Mouse (Mus musculus): Measurements from ENCODE around the gene Galnt3. TPM values are rescaled to one million over a fixed set of nuclear protein-coding genes. Genes with fewer than 3 reads are reported as not detected.

The Galnt3 gene
- polyA plus RNA-seq, 1 experiment from 2014 or later = 0.70 TPM

DNA sequence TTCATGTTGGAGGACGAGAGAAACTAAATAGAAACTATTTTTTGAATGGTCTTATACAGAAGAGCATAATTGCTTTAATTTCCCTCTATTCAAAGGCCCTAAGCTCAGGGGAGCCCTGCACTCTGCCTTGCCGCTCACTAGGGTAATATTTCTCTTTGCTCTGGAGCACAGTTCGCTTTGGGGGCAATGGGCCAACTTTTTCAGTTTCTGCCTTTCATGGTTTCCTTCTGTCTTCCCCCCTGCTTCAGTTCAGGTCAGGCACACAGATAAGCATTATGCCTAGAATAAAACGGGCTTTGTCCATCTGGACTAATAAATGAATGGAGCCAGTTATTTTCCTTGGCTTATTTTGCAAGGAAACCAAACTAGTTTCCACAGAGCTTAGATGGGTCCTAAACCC lies 21.7 kb upstream of the Galnt3 start:
- 49% methylated on average over 4 of the region's 4 CpGs for WGBS

DNA sequence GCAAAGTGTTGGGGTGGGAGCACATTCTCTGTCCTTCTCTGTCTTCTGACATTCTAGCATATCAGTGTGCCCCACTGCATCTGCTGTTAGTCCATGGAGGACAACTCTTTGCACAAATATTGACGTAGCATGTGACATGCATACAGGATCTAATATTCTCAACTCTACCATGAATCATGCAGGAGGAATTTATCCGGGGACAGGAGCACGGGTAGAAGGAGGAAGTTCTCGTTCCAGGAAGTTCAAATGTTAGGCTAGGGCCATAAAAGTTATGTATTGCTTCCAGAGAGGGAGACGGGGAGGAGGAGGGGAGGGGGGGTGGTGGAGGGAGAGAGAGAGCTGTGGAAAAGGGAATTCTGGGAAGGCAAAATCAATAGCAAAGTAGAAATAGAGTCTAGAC lies 20.0 kb upstream of the Galnt3 start:
- H3K9me3 ChIP-seq (ENCODE audit: control insufficient read depth, low read length) = no peaks in the 10 kb centered on the region
- no peak overlapping the region for H3K4me3 ChIP-seq (replicated peaks; ENCODE audit: low read length)
- DNase-seq (ENCODE audit: low spot score) = no peak
- WGBS = 57% methylated on average over 5 of the region's 5 CpGs
- H3K27ac ChIP-seq = no peak overlapping the region
- H3K27me3 ChIP-seq (ENCODE audit: control insufficient read depth, insufficient read depth, low read length) = no peaks in the 10 kb centered on the region
- no peak overlapping the region for H3K4me2 ChIP-seq (replicated peaks)
- no peaks in the 10 kb centered on the region for H3K4me1 ChIP-seq (replicated peaks; ENCODE audit: control insufficient read depth, insufficient read depth, low read length)
- no peaks in the 10 kb centered on the region for H3K36me3 ChIP-seq (replicated peaks; ENCODE audit: control insufficient read depth, insufficient read depth)
- ATAC-seq (ENCODE audit: low FRiP score) = no peak
- no peak overlapping the region for H3K9ac ChIP-seq

More for the DNA sequence above, 21.7 kb upstream of the Galnt3 start:
- no peaks in the 10 kb centered on the region for H3K9me3 ChIP-seq (ENCODE audit: control insufficient read depth, low read length)
- H3K4me3 ChIP-seq (replicated peaks; ENCODE audit: low read length) = no peak overlapping the region
- no peak overlapping the region for H3K4me2 ChIP-seq (replicated peaks)
- no peak for ATAC-seq (ENCODE audit: low FRiP score)
- H3K4me1 ChIP-seq (replicated peaks; ENCODE audit: control insufficient read depth, insufficient read depth, low read length) = no peaks in the 10 kb centered on the region
- no peaks in the 10 kb centered on the region for H3K36me3 ChIP-seq (replicated peaks; ENCODE audit: control insufficient read depth, insufficient read depth)
- no peak overlapping the region for H3K9ac ChIP-seq
- H3K27me3 ChIP-seq (ENCODE audit: control insufficient read depth, insufficient read depth, low read length) = no peaks in the 10 kb centered on the region
- DNase-seq (ENCODE audit: low spot score) = no peak
- H3K27ac ChIP-seq = no peak overlapping the region

DNA sequence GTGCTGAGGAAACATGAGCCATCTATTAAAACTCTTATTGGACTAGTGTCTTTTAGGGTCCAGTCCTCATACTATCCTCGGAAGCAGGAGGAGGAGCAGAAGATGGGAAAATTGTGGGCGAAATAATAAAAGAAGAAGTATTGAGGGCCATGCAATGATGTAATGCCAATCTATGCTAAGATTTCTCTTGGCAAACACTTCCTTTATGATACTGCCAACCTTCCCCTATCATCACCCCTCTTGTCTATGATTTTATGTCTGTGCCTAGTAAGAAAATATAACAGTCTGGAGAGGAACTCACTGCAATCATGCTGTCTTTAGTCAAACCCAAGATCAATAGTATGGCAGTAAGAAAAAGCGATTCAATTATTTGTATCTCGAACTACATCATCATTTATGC lies 18.5 kb upstream of the Galnt3 start:
- ATAC-seq (ENCODE audit: low FRiP score) (no peak), DNase-seq (ENCODE audit: low spot score) (no peak)
- H3K36me3 ChIP-seq (replicated peaks; ENCODE audit: control insufficient read depth, insufficient read depth) = no peaks in the 10 kb centered on the region
- H3K27ac ChIP-seq = no peak overlapping the region
- no peak overlapping the region for H3K4me2 ChIP-seq (replicated peaks)
- no peaks in the 10 kb centered on the region for H3K4me1 ChIP-seq (replicated peaks; ENCODE audit: control insufficient read depth, insufficient read depth, low read length)
- H3K27me3 ChIP-seq (ENCODE audit: control insufficient read depth, insufficient read depth, low read length) = no peaks in the 10 kb centered on the region
- no peaks in the 10 kb centered on the region for H3K9me3 ChIP-seq (ENCODE audit: control insufficient read depth, low read length)
- no peak overlapping the region for H3K9ac ChIP-seq
- no peak overlapping the region for H3K4me3 ChIP-seq (replicated peaks; ENCODE audit: low read length)
- WGBS = 92% methylated on average over 4 of the region's 4 CpGs

DNA sequence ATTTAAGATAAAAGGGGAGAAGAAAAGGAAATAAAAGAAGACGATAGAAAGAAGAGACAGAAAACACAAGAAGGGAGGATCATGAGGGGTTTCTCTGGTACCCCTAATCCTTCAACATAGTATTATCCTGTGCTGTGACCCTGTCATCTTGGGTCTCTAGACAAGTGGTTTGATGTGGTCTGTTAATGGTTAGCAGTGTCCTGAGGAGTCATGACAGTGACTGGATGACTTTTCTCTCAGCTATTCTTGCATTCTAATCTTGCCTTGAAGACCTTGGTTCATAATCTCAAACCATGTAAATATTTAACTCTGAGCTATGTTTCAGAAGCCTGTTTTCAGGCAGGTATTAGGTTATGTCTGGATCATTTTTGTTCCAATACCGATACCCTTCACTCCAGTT lies 17.9 kb upstream of the Galnt3 start:
- H3K4me1 ChIP-seq (replicated peaks; ENCODE audit: control insufficient read depth, insufficient read depth, low read length) = no peaks in the 10 kb centered on the region
- H3K9ac ChIP-seq = no peak overlapping the region
- DNase-seq (ENCODE audit: low spot score) (no peak), ATAC-seq (ENCODE audit: low FRiP score) (no peak)
- no peaks in the 10 kb centered on the region for H3K27me3 ChIP-seq (ENCODE audit: control insufficient read depth, insufficient read depth, low read length)
- WGBS = 91% methylated on average over 2 of the region's 2 CpGs
- H3K36me3 ChIP-seq (replicated peaks; ENCODE audit: control insufficient read depth, insufficient read depth) = no peaks in the 10 kb centered on the region
- H3K4me2 ChIP-seq (replicated peaks) = no peak overlapping the region
- H3K9me3 ChIP-seq (ENCODE audit: control insufficient read depth, low read length) = no peaks in the 10 kb centered on the region
- H3K4me3 ChIP-seq (replicated peaks; ENCODE audit: low read length) = no peak overlapping the region
- no peak overlapping the region for H3K27ac ChIP-seq

DNA sequence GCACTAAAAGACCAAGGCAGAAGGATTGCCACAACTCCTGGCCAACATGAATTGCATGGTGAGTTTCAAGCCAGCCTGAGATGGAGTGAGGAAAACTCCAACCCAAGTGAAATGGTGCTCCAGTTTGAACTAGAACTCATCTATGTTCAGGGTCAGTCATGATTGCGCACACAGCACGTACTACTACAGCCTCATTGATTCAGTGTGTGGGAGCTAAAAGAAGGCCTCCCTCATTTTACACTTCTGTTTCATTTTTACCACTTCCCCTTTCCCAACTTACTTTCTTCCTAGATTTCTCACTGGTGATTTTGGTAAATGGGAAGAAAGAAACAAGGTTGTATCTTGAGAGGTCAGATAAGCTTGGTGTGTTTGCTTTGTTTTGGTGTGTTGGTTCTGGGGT lies 17.5 kb upstream of the Galnt3 start:
- Histone ChIP-seq H3K36me3 (replicated peaks; ENCODE audit: control insufficient read depth, insufficient read depth) (no peaks in the 10 kb centered on the region), H3K4me3 (replicated peaks; ENCODE audit: low read length) (no peak overlapping the region), H3K27ac (no peak overlapping the region), H3K9me3 (ENCODE audit: control insufficient read depth, low read length) (no peaks in the 10 kb centered on the region), H3K4me1 (replicated peaks; ENCODE audit: control insufficient read depth, insufficient read depth, low read length) (no peaks in the 10 kb centered on the region), H3K9ac (no peak overlapping the region), H3K27me3 (ENCODE audit: control insufficient read depth, insufficient read depth, low read length) (no peaks in the 10 kb centered on the region), H3K4me2 (replicated peaks) (no peak overlapping the region)
- ATAC-seq (ENCODE audit: low FRiP score) (no peak), DNase-seq (ENCODE audit: low spot score) (no peak)
- WGBS = 95% methylated on average over 2 of the region's 2 CpGs

DNA sequence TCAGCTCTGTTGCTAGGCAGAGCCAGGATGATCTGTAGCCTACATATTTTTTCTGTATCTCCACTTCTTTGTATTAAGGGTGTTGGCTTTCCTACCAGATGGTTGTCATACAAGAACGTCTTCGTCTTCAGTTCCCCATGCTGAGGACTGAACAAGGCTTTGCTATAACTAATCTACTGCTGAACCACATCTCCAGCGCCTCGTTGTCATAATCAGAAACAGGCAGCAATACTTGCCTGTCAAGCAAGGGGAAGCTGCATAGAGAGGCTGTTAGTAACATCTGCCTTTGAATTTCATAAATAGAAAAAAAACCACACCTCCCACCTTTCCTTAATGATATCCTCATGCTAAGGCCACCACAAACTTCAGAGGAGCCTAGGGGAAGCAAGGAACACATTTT lies 15.5 kb upstream of the Galnt3 start:
- H3K9ac ChIP-seq = no peak overlapping the region
- DNase-seq (ENCODE audit: low spot score) (no peak), ATAC-seq (ENCODE audit: low FRiP score) (no peak)
- no peaks in the 10 kb centered on the region for H3K36me3 ChIP-seq (replicated peaks; ENCODE audit: control insufficient read depth, insufficient read depth)
- no peak overlapping the region for H3K4me3 ChIP-seq (replicated peaks; ENCODE audit: low read length)
- H3K27ac ChIP-seq = no peak overlapping the region
- H3K4me2 ChIP-seq (replicated peaks) = no peak overlapping the region
- no peaks in the 10 kb centered on the region for H3K9me3 ChIP-seq (ENCODE audit: control insufficient read depth, low read length)
- no peaks in the 10 kb centered on the region for H3K4me1 ChIP-seq (replicated peaks; ENCODE audit: control insufficient read depth, insufficient read depth, low read length)
- WGBS = 85% methylated on average over 4 of the region's 4 CpGs
- no peaks in the 10 kb centered on the region for H3K27me3 ChIP-seq (ENCODE audit: control insufficient read depth, insufficient read depth, low read length)

DNA sequence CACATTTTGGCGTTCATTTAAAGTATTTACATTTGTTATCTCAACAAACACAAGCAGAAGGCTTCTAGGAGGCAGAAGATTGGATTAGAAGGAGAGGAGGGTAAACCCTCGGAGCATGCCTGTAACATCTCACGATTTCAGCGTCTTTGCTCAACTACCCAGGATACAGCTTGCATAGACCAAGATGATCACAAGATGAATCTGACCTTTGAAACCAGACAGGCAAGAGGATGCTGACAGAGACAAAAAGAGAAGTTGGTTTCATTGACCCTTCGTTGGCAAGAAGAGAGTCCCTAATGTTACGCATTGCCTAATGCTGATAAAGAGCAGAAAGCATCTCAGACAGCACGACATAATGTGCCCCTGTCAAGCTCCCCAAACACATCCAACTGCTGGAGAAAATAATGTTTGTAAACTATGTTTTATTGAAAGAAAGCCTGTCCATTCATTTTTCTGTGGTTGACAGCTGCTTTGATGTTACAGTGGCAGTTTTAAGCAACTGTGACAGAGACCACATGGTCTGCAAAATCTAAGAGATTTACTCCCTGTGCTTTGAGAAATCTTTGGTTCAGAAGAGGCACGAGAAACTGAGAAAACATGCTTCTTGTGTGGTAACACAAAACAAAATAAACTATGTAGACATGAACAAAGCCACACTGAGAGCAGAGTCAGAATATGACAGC lies 7.2 kb upstream of the Galnt3 start:
- 77% methylated on average over 8 of the region's 8 CpGs for WGBS
- no peak for DNase-seq (ENCODE audit: low spot score)
- ATAC-seq (ENCODE audit: low FRiP score) = no peak
- Histone ChIP-seq H3K9me3 (ENCODE audit: control insufficient read depth, low read length) (no peaks in the 10 kb centered on the region), H3K9ac (no peak overlapping the region), H3K4me2 (replicated peaks) (no peak overlapping the region), H3K27ac (no peak overlapping the region), H3K27me3 (ENCODE audit: control insufficient read depth, insufficient read depth, low read length) (no peaks in the 10 kb centered on the region), H3K36me3 (replicated peaks; ENCODE audit: control insufficient read depth, insufficient read depth) (no peaks in the 10 kb centered on the region), H3K4me3 (replicated peaks; ENCODE audit: low read length) (no peak overlapping the region), H3K4me1 (replicated peaks; ENCODE audit: control insufficient read depth, insufficient read depth, low read length) (no peaks in the 10 kb centered on the region)

DNA sequence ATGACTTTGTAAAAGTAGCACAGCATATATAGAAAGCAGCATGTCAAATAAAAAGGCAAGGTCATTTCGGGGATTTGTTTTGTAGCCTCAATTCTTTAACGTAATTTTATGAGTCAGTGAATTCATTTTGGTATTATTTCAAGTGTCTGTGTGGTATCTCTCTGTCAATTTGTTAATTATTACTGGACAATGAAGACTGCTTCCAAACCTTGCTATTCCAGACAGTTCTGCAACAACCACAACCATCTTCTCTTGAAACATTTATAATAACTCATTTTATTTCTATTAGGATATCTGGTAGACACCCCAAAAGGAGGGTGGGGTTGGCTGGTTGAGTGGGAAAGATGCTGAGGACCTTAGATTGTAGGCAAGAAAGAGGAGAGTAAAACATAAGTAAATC lies 4.1 kb upstream of the Galnt3 start:
- 89% methylated on average over 2 of the region's 2 CpGs for WGBS
- Histone ChIP-seq H3K4me3 (replicated peaks; ENCODE audit: low read length) (no peak overlapping the region), H3K36me3 (replicated peaks; ENCODE audit: control insufficient read depth, insufficient read depth) (no peaks in the 10 kb centered on the region), H3K27ac (no peak overlapping the region), H3K27me3 (ENCODE audit: control insufficient read depth, insufficient read depth, low read length) (peaks cover 12% of the 10 kb centered on the region), H3K4me2 (replicated peaks) (no peak overlapping the region), H3K9ac (no peak overlapping the region), H3K9me3 (ENCODE audit: control insufficient read depth, low read length) (no peaks in the 10 kb centered on the region), H3K4me1 (replicated peaks; ENCODE audit: control insufficient read depth, insufficient read depth, low read length) (peaks cover 4% of the 10 kb centered on the region; the same call in 1 of the 2 replicates)
- DNase-seq (ENCODE audit: low spot score) = no peak
- no peak for ATAC-seq (ENCODE audit: low FRiP score)

DNA sequence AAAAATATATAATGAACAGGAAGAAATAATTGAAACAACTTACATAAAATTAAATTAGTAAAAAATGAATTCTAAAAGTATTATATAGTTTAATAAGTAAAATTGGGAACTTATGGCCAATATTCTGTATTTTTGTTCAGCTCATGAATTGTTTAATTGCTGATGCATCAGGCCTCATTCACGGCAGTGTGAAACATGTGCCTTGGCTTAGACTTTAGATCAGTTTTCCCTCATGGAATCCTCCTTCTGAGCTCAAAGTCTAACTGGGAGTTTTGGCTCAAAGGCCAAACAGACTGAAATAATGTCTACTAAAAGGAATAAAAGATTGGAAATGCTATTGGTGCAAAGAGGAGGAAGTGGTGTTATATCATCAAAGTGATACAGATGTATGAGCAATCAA lies 2.7 kb upstream of the Galnt3 start:
- ATAC-seq (ENCODE audit: low FRiP score) (no peak), DNase-seq (ENCODE audit: low spot score) (no peak)
- Histone ChIP-seq H3K27ac (no peak overlapping the region), H3K27me3 (ENCODE audit: control insufficient read depth, insufficient read depth, low read length) (peaks cover 19% of the 10 kb centered on the region), H3K36me3 (replicated peaks; ENCODE audit: control insufficient read depth, insufficient read depth) (no peaks in the 10 kb centered on the region), H3K9ac (no peak overlapping the region), H3K4me3 (replicated peaks; ENCODE audit: low read length) (no peak overlapping the region), H3K4me1 (replicated peaks; ENCODE audit: control insufficient read depth, insufficient read depth, low read length) (peaks cover 6% of the 10 kb centered on the region), H3K9me3 (ENCODE audit: control insufficient read depth, low read length) (no peaks in the 10 kb centered on the region), H3K4me2 (replicated peaks) (no peak overlapping the region)
- 79% methylated on average over 1 of the region's 1 CpGs for WGBS

DNA sequence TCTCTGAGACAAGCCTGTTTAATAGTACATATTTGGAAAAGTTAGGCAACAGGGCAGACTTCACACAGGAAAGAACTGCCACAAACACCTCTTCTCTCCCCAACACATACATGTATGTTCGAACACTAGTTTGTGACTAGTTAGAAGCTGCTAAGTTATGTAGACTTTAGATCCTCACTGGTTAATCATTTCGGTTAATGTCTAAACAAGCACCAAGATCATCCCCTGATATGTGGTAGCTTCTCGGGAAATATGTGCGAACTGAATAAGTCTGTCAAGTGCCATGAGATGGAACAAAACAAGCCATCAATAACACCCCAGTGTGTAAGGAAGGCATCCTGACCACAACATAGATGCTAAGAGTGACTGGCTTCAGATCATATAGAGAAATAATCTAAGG lies 2.1 kb upstream of the Galnt3 start:
- DNase-seq (ENCODE audit: low spot score) (no peak), ATAC-seq (ENCODE audit: low FRiP score) (no peak)
- Histone ChIP-seq H3K9ac (no peak overlapping the region), H3K4me1 (replicated peaks; ENCODE audit: control insufficient read depth, insufficient read depth, low read length) (peaks cover 6% of the 10 kb centered on the region), H3K4me3 (replicated peaks; ENCODE audit: low read length) (no peak overlapping the region), H3K9me3 (ENCODE audit: control insufficient read depth, low read length) (no peaks in the 10 kb centered on the region), H3K27ac (no peak overlapping the region), H3K27me3 (ENCODE audit: control insufficient read depth, insufficient read depth, low read length) (peaks cover 24% of the 10 kb centered on the region), H3K4me2 (replicated peaks) (no peak overlapping the region), H3K36me3 (replicated peaks; ENCODE audit: control insufficient read depth, insufficient read depth) (no peaks in the 10 kb centered on the region)
- WGBS = 88% methylated on average over 4 of the region's 4 CpGs
